Mouse (Mus musculus) E14TG2a.4 (cell line): ENCODE measurements around the gene Ofcc1.

Experiments used
- CTCF ChIP-seq: conservative IDR thresholded peaks from 2 replicates; pipeline ENCODE4 v1.5.1; 2014; ENCODE audit warnings: low read length
- NANOG ChIP-seq: IDR thresholded peaks from 2 replicates; pipeline ENCODE4 v1.6.1; 2014; ENCODE audit warnings: borderline replicate concordance, low read length, mixed read lengths
- POU5F1 ChIP-seq: IDR thresholded peaks from 2 replicates; pipeline ENCODE4 v1.6.1; 2014; ENCODE audit warnings: low read length, borderline replicate concordance

- TF ChIP-seq CTCF (no peak), POU5F1 (no peak), NANOG (no peak)
These were observed 3.6 kb upstream of the Ofcc1 start for GRCm38 (mm10) chr13:40364855-40365254.
